Mouse (Mus musculus) frontal cortex, adult 2 months (tissue): ENCODE results near the gene Apoc2. TPM values are rescaled to one million over a fixed set of nuclear protein-coding genes. Genes with fewer than 3 reads are reported as not detected.

Experiments used
- DNase-seq, 2 experiments: peaks; one replicate each; pipeline ENCODE4 v3.0.0; 2022; ENCODE audit warnings: low spot score in 1 of 2; ENCODE audit errors: extremely low spot score in 1 of 2
- polyA plus RNA-seq: library from polyadenylated mRNA; depleted of rRNA; stranded (reverse); fragments of >200 nt; gene quantifications from 2 replicates; pipeline ENCODE4 v1.2.3, GENCODE M21; 2012; rRNA removed

Apoc2 gene
- polyA plus RNA-seq, 1 experiment, result not detected

GRCm38 (mm10) chr7:19633855-19634254 is 43.9 kb downstream of the Apoc2 start:
- no peak for DNase-seq

- no peak for DNase-seq
These were observed 44.5 kb downstream of the Apoc2 start for GRCm38 (mm10) chr7:19633197-19633596.

GRCm38 (mm10) chr7:19632720-19633119 is 45.0 kb downstream of the Apoc2 start:
- DNase-seq, result no peak

GRCm38 (mm10) chr7:19632275-19632674 is 45.5 kb downstream of the Apoc2 start:
- no peak for DNase-seq

GRCm38 (mm10) chr7:19629361-19629734 is 48.4 kb downstream of the Apoc2 start, which contains the start of gene Relb:
Gene Relb, minus strand, starts transcription at chr7:19629438.
- peak; percentile 72 to 93 for DNase-seq

- DNase-seq, result peak; percentile 86 to 90
These were observed 49.0 kb downstream of the Apoc2 start for GRCm38 (mm10) chr7:19628536-19629360.

GRCm38 (mm10) chr7:19628192-19628535 is 49.6 kb downstream of the Apoc2 start:
- no peak for DNase-seq

- no peak for DNase-seq
These were observed 50.0 kb downstream of the Apoc2 start for GRCm38 (mm10) chr7:19627721-19628120.

GRCm38 (mm10) chr7:19623433-19623832 is 54.3 kb downstream of the Apoc2 start:
- no peak for DNase-seq

- DNase-seq, result no peak
These were observed 55.5 kb downstream of the Apoc2 start for GRCm38 (mm10) chr7:19622241-19622640.

Other genes with a start within 250 kb of the Apoc2 start
- gene Mark4, start 219.1 kb downstream of the Apoc2 start, polyA plus RNA-seq, result 47.5 and 49.9 TPM in 2 replicates
- 0.32 and 0.40 TPM in 2 replicates for gene Exoc3l2, start 214.6 kb downstream of the Apoc2 start, polyA plus RNA-seq
- gene Bloc1s3, start 169.6 kb downstream of the Apoc2 start, polyA plus RNA-seq, result 7.9 and 8.1 TPM in 2 replicates
- gene Trappc6a, start 169.5 kb downstream of the Apoc2 start, polyA plus RNA-seq, result 23.7 and 30.1 TPM in 2 replicates
- 1.0 and 1.4 TPM in 2 replicates for gene Nkpd1, start 160.1 kb downstream of the Apoc2 start, polyA plus RNA-seq
- 131 and 146 TPM in 2 replicates for gene Ppp1r37, start 114.9 kb downstream of the Apoc2 start, polyA plus RNA-seq
- 2.0 and 2.9 TPM in 2 replicates for gene Zfp296, start 100.7 kb downstream of the Apoc2 start, polyA plus RNA-seq
- 47.9 and 49.9 TPM in 2 replicates for gene Gemin7, start 100.3 kb downstream of the Apoc2 start, polyA plus RNA-seq
- gene Clasrp, start 73.5 kb downstream of the Apoc2 start, polyA plus RNA-seq, result 152 and 164 TPM in 2 replicates
- 6.1 and 6.5 TPM in 2 replicates for gene Relb, start 48.5 kb downstream of the Apoc2 start, polyA plus RNA-seq
- gene Clptm1, start 12.9 kb downstream of the Apoc2 start, polyA plus RNA-seq, result 125 and 128 TPM in 2 replicates
- gene Gm44805, start 3.5 kb upstream of the Apoc2 start, polyA plus RNA-seq, result not detected in 2 replicates
- gene Apoc4, start 3.5 kb upstream of the Apoc2 start, polyA plus RNA-seq, result 0.19 TPM in 1 of 2 replicates, not detected in the other
- gene Apoc1, start 14.7 kb upstream of the Apoc2 start, polyA plus RNA-seq, result 3.3 and 4.7 TPM in 2 replicates
- gene Apoe, start 21.2 kb upstream of the Apoc2 start, polyA plus RNA-seq, result 6,067 and 6,377 TPM in 2 replicates
- 115 and 118 TPM in 2 replicates for gene Tomm40, start 37.5 kb upstream of the Apoc2 start, polyA plus RNA-seq
- 7.6 and 7.7 TPM in 2 replicates for gene Nectin2, start 72.5 kb upstream of the Apoc2 start, polyA plus RNA-seq
- gene Bcam, start 93.1 kb upstream of the Apoc2 start, polyA plus RNA-seq, result 22.2 and 23.0 TPM in 2 replicates
- not detected in 2 replicates for gene Cblc, start 118.9 kb upstream of the Apoc2 start, polyA plus RNA-seq
- gene Bcl3, start 144.8 kb upstream of the Apoc2 start, polyA plus RNA-seq, result 0.56 and 0.69 TPM in 2 replicates
- gene Gm19345, start 174.1 kb upstream of the Apoc2 start, polyA plus RNA-seq, result 3.9 and 5.2 TPM in 2 replicates
- gene Ceacam16, start 183.4 kb upstream of the Apoc2 start, polyA plus RNA-seq, result not detected in 2 replicates
- gene Ceacam19, start 210.0 kb upstream of the Apoc2 start, polyA plus RNA-seq, result not detected in 2 replicates
- gene Pvr, start 243.2 kb upstream of the Apoc2 start, polyA plus RNA-seq, result 12.0 and 14.5 TPM in 2 replicates